Mouse (Mus musculus) liver, embryonic 14.5 days (tissue): ENCODE results near the gene BC049715.

Experiments
- CTCF ChIP-seq: IDR thresholded peaks from 2 replicates; pipeline ENCODE4 v1.5.1; 2016; ENCODE audit warnings: antibody characterized with exemption, low read depth, control low read depth
- EP300 ChIP-seq: IDR thresholded peaks from 2 replicates; pipeline ENCODE4 v1.6.1; 2016; ENCODE audit warnings: antibody characterized with exemption, low read depth

DNA sequence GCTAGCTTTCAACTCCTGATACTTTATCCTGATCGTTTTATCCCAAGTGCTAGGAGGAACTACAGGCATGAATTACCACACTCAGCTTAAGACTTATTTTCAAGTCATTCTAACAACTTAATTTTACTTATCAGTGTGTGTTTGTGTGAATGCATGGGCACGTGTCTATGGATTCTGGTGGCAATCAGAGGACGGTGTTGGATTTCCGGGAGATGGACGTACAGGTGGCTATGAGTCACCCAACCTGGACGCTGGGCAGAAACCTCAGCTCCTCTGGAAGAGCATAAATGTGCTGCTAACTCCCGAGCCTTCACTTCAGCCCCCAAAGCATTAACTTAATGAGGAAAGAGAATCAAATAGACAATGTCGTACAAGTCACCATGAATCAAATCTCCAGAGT, 2.4 kb upstream of the BC049715 start:
- TF ChIP-seq CTCF (no peak), EP300 (no peak)
